Mouse (Mus musculus): ENCODE measurements around the gene 4930469K13Rik. TPM values are rescaled to one million over a fixed set of nuclear protein-coding genes. Genes with fewer than 3 reads are reported as not detected.
"Not testable (repeated sequence)": the region's sequence is repeated elsewhere in the genome, so short reads cannot be mapped to it uniquely, and the experiment has no call there.

The 4930469K13Rik gene
- not detected in 2 replicates for polyA plus RNA-seq (2015; fragmentation: Nextera tagmentation; extraction: Ambion mirVana)

- H3K36me3 ChIP-seq (ENCODE audit: control insufficient read depth, insufficient read depth): no peaks in the 10 kb centered on the region
- H3K4me2 ChIP-seq (ENCODE audit: low read depth, low read length): no peak within 1 kb of the TSS
- WGBS: 79% methylated on average over 10 of the region's 10 CpGs
- no peak for ATAC-seq (replicated peaks; ENCODE audit: extremely low read depth, insufficient read depth, low FRiP score)
- no peak within 1 kb of the TSS for H3K27ac ChIP-seq (ENCODE audit: low read length)
- no peaks in the 10 kb centered on the region for H3K9me3 ChIP-seq (replicated peaks; ENCODE audit: control insufficient read depth, low read length)
- H3K27me3 ChIP-seq (ENCODE audit: control insufficient read depth, insufficient read depth, low read length): no peaks in the 10 kb centered on the region
- no peak within 1 kb of the TSS for H3K9ac ChIP-seq (ENCODE audit: low read length)
- no peaks in the 10 kb centered on the region for H3K4me1 ChIP-seq (ENCODE audit: control insufficient read depth, insufficient read depth, low read length)
- no peak within 1 kb of the TSS for H3K4me3 ChIP-seq (ENCODE audit: low read length)
Measured at GRCm38 (mm10) chr11:34098422-34098821, at the start of gene 4930469K13Rik. 4930469K13Rik (minus strand) TSS chr11:34098554.

- no peak overlapping the region for H3K27ac ChIP-seq (ENCODE audit: low read length)
- no peak for ATAC-seq (replicated peaks; ENCODE audit: extremely low read depth, insufficient read depth, low FRiP score)
- H3K27me3 ChIP-seq (ENCODE audit: control insufficient read depth, insufficient read depth, low read length): no peaks in the 10 kb centered on the region
- 65% methylated on average over 5 of the region's 5 CpGs for WGBS
- H3K4me3 ChIP-seq (ENCODE audit: low read length): no peak overlapping the region
- no peaks in the 10 kb centered on the region for H3K9me3 ChIP-seq (replicated peaks; ENCODE audit: control insufficient read depth, low read length)
- H3K9ac ChIP-seq (ENCODE audit: low read length): no peak overlapping the region
- H3K4me1 ChIP-seq (ENCODE audit: control insufficient read depth, insufficient read depth, low read length): no peaks in the 10 kb centered on the region
- H3K36me3 ChIP-seq (ENCODE audit: control insufficient read depth, insufficient read depth): no peaks in the 10 kb centered on the region
- H3K4me2 ChIP-seq (ENCODE audit: low read depth, low read length): no peak overlapping the region
Measured at GRCm38 (mm10) chr11:34146934-34147333, 48.6 kb upstream of the 4930469K13Rik start.

GRCm38 (mm10) chr11:34144421-34144820, 46.1 kb upstream of the 4930469K13Rik start:
- H3K27me3 ChIP-seq (ENCODE audit: control insufficient read depth, insufficient read depth, low read length): no peaks in the 10 kb centered on the region
- no peak overlapping the region for H3K27ac ChIP-seq (ENCODE audit: low read length)
- ATAC-seq (replicated peaks; ENCODE audit: extremely low read depth, insufficient read depth, low FRiP score): no peak
- H3K4me2 ChIP-seq (ENCODE audit: low read depth, low read length): no peak overlapping the region
- no peaks in the 10 kb centered on the region for H3K9me3 ChIP-seq (replicated peaks; ENCODE audit: control insufficient read depth, low read length)
- no peaks in the 10 kb centered on the region for H3K4me1 ChIP-seq (ENCODE audit: control insufficient read depth, insufficient read depth, low read length)
- no peak overlapping the region for H3K9ac ChIP-seq (ENCODE audit: low read length)
- no peak overlapping the region for H3K4me3 ChIP-seq (ENCODE audit: low read length)
- WGBS: 70% methylated on average over 4 of the region's 4 CpGs
- no peaks in the 10 kb centered on the region for H3K36me3 ChIP-seq (ENCODE audit: control insufficient read depth, insufficient read depth)

GRCm38 (mm10) chr11:34143984-34144383, 45.6 kb upstream of the 4930469K13Rik start:
- no peak for ATAC-seq (replicated peaks; ENCODE audit: extremely low read depth, insufficient read depth, low FRiP score)
- Histone ChIP-seq H3K36me3 (ENCODE audit: control insufficient read depth, insufficient read depth) (no peaks in the 10 kb centered on the region), H3K4me2 (ENCODE audit: low read depth, low read length) (no peak overlapping the region), H3K4me3 (ENCODE audit: low read length) (no peak overlapping the region), H3K9me3 (replicated peaks; ENCODE audit: control insufficient read depth, low read length) (no peaks in the 10 kb centered on the region), H3K27me3 (ENCODE audit: control insufficient read depth, insufficient read depth, low read length) (no peaks in the 10 kb centered on the region), H3K27ac (ENCODE audit: low read length) (no peak overlapping the region), H3K4me1 (ENCODE audit: control insufficient read depth, insufficient read depth, low read length) (no peaks in the 10 kb centered on the region), H3K9ac (ENCODE audit: low read length) (no peak overlapping the region)
- WGBS: 73% methylated on average over 5 of the region's 5 CpGs

- Histone ChIP-seq H3K4me2 (ENCODE audit: low read depth, low read length) (no peak overlapping the region), H3K27ac (ENCODE audit: low read length) (no peak overlapping the region), H3K27me3 (ENCODE audit: control insufficient read depth, insufficient read depth, low read length) (no peaks in the 10 kb centered on the region), H3K9me3 (replicated peaks; ENCODE audit: control insufficient read depth, low read length) (no peaks in the 10 kb centered on the region), H3K4me3 (ENCODE audit: low read length) (no peak overlapping the region), H3K4me1 (ENCODE audit: control insufficient read depth, insufficient read depth, low read length) (no peaks in the 10 kb centered on the region), H3K9ac (ENCODE audit: low read length) (no peak overlapping the region), H3K36me3 (ENCODE audit: control insufficient read depth, insufficient read depth) (no peaks in the 10 kb centered on the region)
- ATAC-seq (replicated peaks; ENCODE audit: extremely low read depth, insufficient read depth, low FRiP score): no peak
- WGBS: 89% methylated on average over 8 of the region's 8 CpGs
Measured at GRCm38 (mm10) chr11:34139296-34139695, 40.9 kb upstream of the 4930469K13Rik start.

- H3K27ac ChIP-seq (ENCODE audit: low read length): no peak overlapping the region
- ATAC-seq (replicated peaks; ENCODE audit: extremely low read depth, insufficient read depth, low FRiP score): no peak
- H3K27me3 ChIP-seq (ENCODE audit: control insufficient read depth, insufficient read depth, low read length): no peaks in the 10 kb centered on the region
- H3K4me3 ChIP-seq (ENCODE audit: low read length): no peak overlapping the region
- no peaks in the 10 kb centered on the region for H3K9me3 ChIP-seq (replicated peaks; ENCODE audit: control insufficient read depth, low read length)
- H3K4me2 ChIP-seq (ENCODE audit: low read depth, low read length): no peak overlapping the region
- H3K9ac ChIP-seq (ENCODE audit: low read length): no peak overlapping the region
- H3K4me1 ChIP-seq (ENCODE audit: control insufficient read depth, insufficient read depth, low read length): no peaks in the 10 kb centered on the region
- H3K36me3 ChIP-seq (ENCODE audit: control insufficient read depth, insufficient read depth): no peaks in the 10 kb centered on the region
- 75% methylated on average over 2 of the region's 2 CpGs for WGBS
Measured at GRCm38 (mm10) chr11:34128412-34128811, 30.1 kb upstream of the 4930469K13Rik start.

GRCm38 (mm10) chr11:34125727-34126126, 27.4 kb upstream of the 4930469K13Rik start:
- ATAC-seq (replicated peaks; ENCODE audit: extremely low read depth, insufficient read depth, low FRiP score); H3K36me3 ChIP-seq (ENCODE audit: control insufficient read depth, insufficient read depth); H3K27ac ChIP-seq (ENCODE audit: low read length); H3K4me1 ChIP-seq (ENCODE audit: control insufficient read depth, insufficient read depth, low read length); H3K4me2 ChIP-seq (ENCODE audit: low read depth, low read length); H3K9me3 ChIP-seq (replicated peaks; ENCODE audit: control insufficient read depth, low read length); H3K4me3 ChIP-seq (ENCODE audit: low read length); H3K9ac ChIP-seq (ENCODE audit: low read length); H3K27me3 ChIP-seq (ENCODE audit: control insufficient read depth, insufficient read depth, low read length): not testable (repeated sequence)
- 69% methylated on average over 3 of the region's 3 CpGs for WGBS

GRCm38 (mm10) chr11:34124852-34125251, 26.5 kb upstream of the 4930469K13Rik start:
- ATAC-seq (replicated peaks; ENCODE audit: extremely low read depth, insufficient read depth, low FRiP score): no peak
- H3K4me3 ChIP-seq (ENCODE audit: low read length): no peak overlapping the region
- WGBS: 20% methylated on average over 7 of the region's 7 CpGs
- H3K4me2 ChIP-seq (ENCODE audit: low read depth, low read length): no peak overlapping the region
- no peak overlapping the region for H3K27ac ChIP-seq (ENCODE audit: low read length)
- no peak overlapping the region for H3K9ac ChIP-seq (ENCODE audit: low read length)
- H3K4me1 ChIP-seq (ENCODE audit: control insufficient read depth, insufficient read depth, low read length): no peaks in the 10 kb centered on the region
- no peaks in the 10 kb centered on the region for H3K36me3 ChIP-seq (ENCODE audit: control insufficient read depth, insufficient read depth)
- peaks cover 5% of the 10 kb centered on the region; the same call in 1 of the 2 replicates for H3K27me3 ChIP-seq (ENCODE audit: control insufficient read depth, insufficient read depth, low read length)
- H3K9me3 ChIP-seq (replicated peaks; ENCODE audit: control insufficient read depth, low read length): no peaks in the 10 kb centered on the region

GRCm38 (mm10) chr11:34123147-34123546, 24.8 kb upstream of the 4930469K13Rik start:
- Histone ChIP-seq H3K9ac (ENCODE audit: low read length) (no peak overlapping the region), H3K27ac (ENCODE audit: low read length) (no peak overlapping the region), H3K27me3 (ENCODE audit: control insufficient read depth, insufficient read depth, low read length) (peaks cover 5% of the 10 kb centered on the region; the same call in 1 of the 2 replicates), H3K36me3 (ENCODE audit: control insufficient read depth, insufficient read depth) (no peaks in the 10 kb centered on the region), H3K4me1 (ENCODE audit: control insufficient read depth, insufficient read depth, low read length) (no peaks in the 10 kb centered on the region), H3K4me3 (ENCODE audit: low read length) (no peak overlapping the region), H3K4me2 (ENCODE audit: low read depth, low read length) (no peak overlapping the region), H3K9me3 (replicated peaks; ENCODE audit: control insufficient read depth, low read length) (no peaks in the 10 kb centered on the region)
- 11% methylated on average over 2 of the region's 2 CpGs for WGBS
- no peak for ATAC-seq (replicated peaks; ENCODE audit: extremely low read depth, insufficient read depth, low FRiP score)

Measured in heart, embryonic 16.5 days (tissue).